ENCODE assay signal across 11 mouse cellular contexts in the genomic region with DNA sequence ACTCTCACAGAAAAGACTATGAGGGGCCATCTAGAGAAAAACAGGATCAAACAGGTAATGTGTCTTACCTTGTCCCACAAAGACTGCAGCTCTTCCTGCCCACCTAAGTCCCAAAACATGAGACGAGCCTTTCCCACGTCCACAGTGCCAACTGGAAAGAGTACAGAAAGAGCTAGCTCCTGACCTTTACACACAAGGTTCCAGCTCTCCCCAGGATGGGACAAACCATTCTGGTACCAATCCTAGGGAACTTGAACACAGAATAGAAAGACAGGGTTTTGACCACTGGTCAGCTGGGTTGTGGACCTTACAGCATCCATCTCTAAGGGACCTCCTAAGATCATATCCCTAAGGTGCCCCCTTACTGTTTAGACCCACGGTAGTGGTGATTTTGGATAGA. TPM values are rescaled to one million over a fixed set of nuclear protein-coding genes. Genes with fewer than 3 reads are reported as not detected.
A peak's percentile ranks its signal among the peaks of the same experiment; 100 is the strongest.
DNase-seq lines count a peak whose midpoint lies in the region; ATAC-seq and TF ChIP-seq lines count a peak whose summit lies in the region.
"Had no signal": no experiment of that assay in that cellular context is flagged by ENCODE, and none has a peak within 500 bp of the region (broad histone marks: within the 10 kb centered on the region; RNA-seq: fewer than 3 reads in every experiment).

No protein-coding gene starts in this region.

- H3K27ac ChIP-seq in heart, embryonic 16.5 days (ENCODE audit: low read length) = no peak overlapping the region
- no peak overlapping the region for H3K27ac ChIP-seq in heart, adult 2 months
- H3K27ac ChIP-seq in hindbrain, embryonic 13.5 days = no peak overlapping the region
- no peak overlapping the region for H3K27ac ChIP-seq in midbrain, embryonic 11.5 days (ENCODE audit: low read depth, low read length)

- TF ChIP-seq POLR2A in heart, adult 2 months (IDR thresholded peaks at IDR 0.05; ENCODE audit: insufficient read depth, low read depth, low read length) = no peak

- H3K9ac ChIP-seq in heart, embryonic 16.5 days (ENCODE audit: low read length) = peak overlapping the region; percentile 98
- no peak overlapping the region for H3K9ac ChIP-seq in heart, adult 2 months (ENCODE audit: low read depth, low read length)
- H3K9ac ChIP-seq in hindbrain, embryonic 13.5 days = peak overlapping the region; percentile 95
- H3K9ac ChIP-seq in midbrain, embryonic 11.5 days (ENCODE audit: low read length) = peak overlapping the region; percentile 90

- WGBS in heart, embryonic 16.5 days = 89% methylated on average over 3 of the region's 3 CpGs
- 64% methylated on average over 3 of the region's 3 CpGs for WGBS in heart, adult 2 months
- 89% methylated on average over 3 of the region's 3 CpGs for WGBS in hindbrain, embryonic 13.5 days
- 83% methylated on average over 3 of the region's 3 CpGs for WGBS in midbrain, embryonic 11.5 days

- H3K36me3 ChIP-seq in heart, embryonic 16.5 days (ENCODE audit: control insufficient read depth, insufficient read depth) = peaks cover 31% of the 10 kb centered on the region
- peaks cover 10% of the 10 kb centered on the region for H3K36me3 ChIP-seq in heart, adult 2 months (ENCODE audit: control insufficient read depth, insufficient read depth, low read length)
- H3K36me3 ChIP-seq in hindbrain, embryonic 13.5 days = peaks cover 39% of the 10 kb centered on the region
- peaks cover 10% of the 10 kb centered on the region for H3K36me3 ChIP-seq in midbrain, embryonic 11.5 days (ENCODE audit: control insufficient read depth, insufficient read depth, low read length)

- H3K4me2 ChIP-seq in heart, embryonic 16.5 days (ENCODE audit: low read depth, low read length) = peak overlapping the region; percentile 98
- peak overlapping the region; percentile 96 for H3K4me2 ChIP-seq in hindbrain, embryonic 13.5 days
- peak overlapping the region; percentile 94 for H3K4me2 ChIP-seq in midbrain, embryonic 11.5 days

- no peak for TF ChIP-seq CTCF in heart, adult 2 months (IDR thresholded peaks at IDR 0.05)

- no peak for DNase-seq in heart, adult 2 months
- peak; percentile 60 for DNase-seq in adipocyte (ENCODE audit: low spot score)
- DNase-seq in midbrain, embryonic 11.5 days (ENCODE audit: low spot score, missing footprints) = peak; percentile 56
- no peak for DNase-seq in thymus, postnatal 0 days (ENCODE audit: low spot score)
- no peak for DNase-seq in layer of hippocampus, postnatal 36 days
- no peak for DNase-seq in T-cell, adult 2 months (ENCODE audit: low spot score)
- DNase-seq: cerebellum, adult 2 months; kidney, adult 2 months had no signal

- no peaks in the 10 kb centered on the region for H3K27me3 ChIP-seq in heart, embryonic 16.5 days (ENCODE audit: control insufficient read depth, insufficient read depth, low read length)
- H3K27me3 ChIP-seq in heart, adult 2 months (ENCODE audit: control insufficient read depth, insufficient read depth, low read length) = no peaks in the 10 kb centered on the region
- H3K27me3 ChIP-seq in hindbrain, embryonic 13.5 days = no peaks in the 10 kb centered on the region
- H3K27me3 ChIP-seq in midbrain, embryonic 11.5 days (ENCODE audit: control insufficient read depth, insufficient read depth, low read length) = no peaks in the 10 kb centered on the region

- H3K4me1 ChIP-seq in heart, embryonic 16.5 days (ENCODE audit: control insufficient read depth, insufficient read depth, low read length) = peaks cover 33% of the 10 kb centered on the region
- peaks cover 5% of the 10 kb centered on the region for H3K4me1 ChIP-seq in heart, adult 2 months (ENCODE audit: control insufficient read depth, insufficient read depth, low read length)
- peaks cover 44% of the 10 kb centered on the region for H3K4me1 ChIP-seq in hindbrain, embryonic 13.5 days (replicated peaks)
- peaks cover 21% of the 10 kb centered on the region for H3K4me1 ChIP-seq in midbrain, embryonic 11.5 days (ENCODE audit: control insufficient read depth, insufficient read depth, low read length)

- H3K79me2 ChIP-seq in heart, adult 2 months (replicated peaks; ENCODE audit: control insufficient read depth, insufficient read depth, low read length) = peaks cover 4% of the 10 kb centered on the region

- intact Hi-C loops in heart, adult 2 months (cut with DNase I) = no loop called here

- ATAC-seq in heart, embryonic 16.5 days (replicated peaks; ENCODE audit: extremely low read depth, insufficient read depth, low FRiP score) = no peak
- ATAC-seq in hindbrain, embryonic 13.5 days (ENCODE audit: low FRiP score) = no peak
- ATAC-seq in midbrain, embryonic 11.5 days (ENCODE audit: low FRiP score) = no peak

- H3K4me3 ChIP-seq in heart, embryonic 16.5 days (ENCODE audit: low read length) = peak overlapping the region; percentile 95
- H3K4me3 ChIP-seq in heart, adult 2 months = no peak overlapping the region; the same call in 1 of the 2 replicates
- H3K4me3 ChIP-seq in hindbrain, embryonic 13.5 days = peak overlapping the region; percentile 69
- peak overlapping the region; percentile 88 for H3K4me3 ChIP-seq in midbrain, embryonic 11.5 days (ENCODE audit: low read depth, low read length)

- no peak for TF ChIP-seq EP300 in heart, adult 2 months (IDR thresholded peaks at IDR 0.05; ENCODE audit: insufficient read depth, low read depth, low read length)

- H3K9me3 ChIP-seq in heart, embryonic 16.5 days (replicated peaks; ENCODE audit: control insufficient read depth, low read length) = no peaks in the 10 kb centered on the region
- H3K9me3 ChIP-seq in hindbrain, embryonic 13.5 days = no peaks in the 10 kb centered on the region
- no peaks in the 10 kb centered on the region for H3K9me3 ChIP-seq in midbrain, embryonic 11.5 days (ENCODE audit: control insufficient read depth, low read length)

RNA-seq across cellular contexts. Expression of gene Zgpat, which starts 0.8 kb away (rescaled TPM):
- polyA plus RNA-seq in heart, embryonic 16.5 days (2015; fragmentation: Nextera tagmentation; extraction: Ambion mirVana) = 28.0 and 30.7 TPM in 2 replicates
- total RNA-seq in heart, adult 2 months (2021) = 10 to 100 TPM; 18.7 to 18.9 TPM
- polyA plus RNA-seq in heart, adult 2 months (2012; rRNA removed) = 21.0 and 31.5 TPM in 2 replicates
- 69.2 and 69.8 TPM in 2 replicates for polyA plus RNA-seq in hindbrain, embryonic 13.5 days (2015; fragmentation: Nextera tagmentation; extraction: Ambion mirVana)
- 34.5 and 36.8 TPM in 2 replicates for polyA plus RNA-seq in midbrain, embryonic 11.5 days (2014; fragmentation: Nextera tagmentation; extraction: Ambion mirVana)
- polyA plus RNA-seq in thymus, postnatal 0 days (2015; fragmentation: Nextera tagmentation; extraction: Ambion mirVana) = 36.4 and 37.6 TPM in 2 replicates
- 10 to 100 TPM; 77.5 to 83.5 TPM for total RNA-seq in layer of hippocampus, postnatal 36 days (2021)

RNA-seq across cellular contexts. Expression of gene Arfrp1, which starts 1.3 kb away (rescaled TPM):
- polyA plus RNA-seq in heart, embryonic 16.5 days (2015; fragmentation: Nextera tagmentation; extraction: Ambion mirVana) = 63.0 and 65.7 TPM in 2 replicates
- total RNA-seq in heart, adult 2 months (2021) = 10 to 100 TPM; 50.7 to 52.3 TPM
- polyA plus RNA-seq in heart, adult 2 months (2012; rRNA removed) = 42.3 and 69.5 TPM in 2 replicates
- 87.8 and 88.4 TPM in 2 replicates for polyA plus RNA-seq in hindbrain, embryonic 13.5 days (2015; fragmentation: Nextera tagmentation; extraction: Ambion mirVana)
- 54.2 and 60.9 TPM in 2 replicates for polyA plus RNA-seq in midbrain, embryonic 11.5 days (2014; fragmentation: Nextera tagmentation; extraction: Ambion mirVana)
- 55.8 and 68.0 TPM in 2 replicates for polyA plus RNA-seq in thymus, postnatal 0 days (2015; fragmentation: Nextera tagmentation; extraction: Ambion mirVana)
- total RNA-seq in layer of hippocampus, postnatal 36 days (2021) = 10 to 100 TPM; 48.4 to 53.8 TPM

RNA-seq across cellular contexts. Expression of gene Lime1, which starts 15.9 kb away (rescaled TPM):
- polyA plus RNA-seq in heart, embryonic 16.5 days (2015; fragmentation: Nextera tagmentation; extraction: Ambion mirVana) = 15.6 and 18.1 TPM in 2 replicates
- 1 to 10 TPM; 5.0 to 5.2 TPM for total RNA-seq in heart, adult 2 months (2021)
- 21.7 and 21.8 TPM in 2 replicates for polyA plus RNA-seq in heart, adult 2 months (2012; rRNA removed)
- polyA plus RNA-seq in hindbrain, embryonic 13.5 days (2015; fragmentation: Nextera tagmentation; extraction: Ambion mirVana) = 43.7 and 45.0 TPM in 2 replicates
- polyA plus RNA-seq in midbrain, embryonic 11.5 days (2014; fragmentation: Nextera tagmentation; extraction: Ambion mirVana) = 19.7 TPM in 2 replicates
- polyA plus RNA-seq in thymus, postnatal 0 days (2015; fragmentation: Nextera tagmentation; extraction: Ambion mirVana) = 35.7 and 40.7 TPM in 2 replicates
- 10 to 100 TPM; 38.5 to 52.5 TPM for total RNA-seq in layer of hippocampus, postnatal 36 days (2021)

RNA-seq across cellular contexts. Expression of gene Rtel1, which starts 44.4 kb away (rescaled TPM):
- 23.8 and 25.9 TPM in 2 replicates for polyA plus RNA-seq in heart, embryonic 16.5 days (2015; fragmentation: Nextera tagmentation; extraction: Ambion mirVana)
- total RNA-seq in heart, adult 2 months (2021) = 10 to 100 TPM in 1 of 2 experiments, 1 to 10 TPM in 1; 8.3 to 10.6 TPM
- 21.9 and 29.6 TPM in 2 replicates for polyA plus RNA-seq in heart, adult 2 months (2012; rRNA removed)
- 34.6 and 35.1 TPM in 2 replicates for polyA plus RNA-seq in hindbrain, embryonic 13.5 days (2015; fragmentation: Nextera tagmentation; extraction: Ambion mirVana)
- polyA plus RNA-seq in midbrain, embryonic 11.5 days (2014; fragmentation: Nextera tagmentation; extraction: Ambion mirVana) = 50.8 and 57.8 TPM in 2 replicates
- 31.9 and 37.6 TPM in 2 replicates for polyA plus RNA-seq in thymus, postnatal 0 days (2015; fragmentation: Nextera tagmentation; extraction: Ambion mirVana)
- total RNA-seq in layer of hippocampus, postnatal 36 days (2021) = 10 to 100 TPM; 34.1 to 35.2 TPM

RNA-seq across cellular contexts. Expression of gene Stmn3, which starts 49.6 kb away (rescaled TPM):
- polyA plus RNA-seq in heart, embryonic 16.5 days (2015; fragmentation: Nextera tagmentation; extraction: Ambion mirVana) = 1.4 and 1.9 TPM in 2 replicates
- under 1 TPM; 0.29 to 0.32 TPM for total RNA-seq in heart, adult 2 months (2021)
- polyA plus RNA-seq in heart, adult 2 months (2012; rRNA removed) = 0.37 and 1.6 TPM in 2 replicates
- polyA plus RNA-seq in hindbrain, embryonic 13.5 days (2015; fragmentation: Nextera tagmentation; extraction: Ambion mirVana) = 1,135 and 1,161 TPM in 2 replicates
- 357 and 359 TPM in 2 replicates for polyA plus RNA-seq in midbrain, embryonic 11.5 days (2014; fragmentation: Nextera tagmentation; extraction: Ambion mirVana)
- polyA plus RNA-seq in thymus, postnatal 0 days (2015; fragmentation: Nextera tagmentation; extraction: Ambion mirVana) = 0.22 and 0.27 TPM in 2 replicates
- total RNA-seq in layer of hippocampus, postnatal 36 days (2021) = 100 to 1,000 TPM; 562 to 666 TPM
- total RNA-seq: neutrophil, adult 5-6 weeks had no signal

Comparison
In these comparisons a context has a peak if more than half of its experiments do, and no peak if none do; other contexts are left out.
1. DNase-seq: peak in adipocyte (single experiment) and midbrain, embryonic 11.5 days (single experiment); none in heart, adult 2 months (0 of 2), thymus, postnatal 0 days (single experiment), layer of hippocampus, postnatal 36 days (0 of 2) and T-cell, adult 2 months (single experiment).
2. Peak in every context shown above with its lines, with median percentiles within 50 percentile points of each other: H3K4me2 ChIP-seq.